9 mouse cellular contexts compared by ENCODE assay signal in genomic region chr1:89627650-89628049, GRCm38 (mm10).
DNase-seq lines count a peak whose midpoint lies in the region; ATAC-seq and TF ChIP-seq lines count a peak whose summit lies in the region.
"Had no signal": no experiment of that assay in that cellular context is flagged by ENCODE, and none has a peak within 500 bp of the region (broad histone marks: within the 10 kb centered on the region; RNA-seq: fewer than 3 reads in every experiment).

No protein-coding gene starts in this region.

- no peak overlapping the region for H3K4me3 ChIP-seq in forebrain, postnatal 0 days (ENCODE audit: low read depth, low read length)
- no peak overlapping the region for H3K4me3 ChIP-seq in forebrain, embryonic 14.5 days (ENCODE audit: low read depth, low read length)
- H3K4me3 ChIP-seq in lung, adult 2 months (replicated peaks; ENCODE audit: extremely low read depth, low read depth, low read length), result no peak overlapping the region
- H3K4me3 ChIP-seq in cortical plate, adult 2 months (ENCODE audit: insufficient read depth, low read length), result no peak overlapping the region
- no peak overlapping the region for H3K4me3 ChIP-seq in midbrain, embryonic 13.5 days (replicated peaks)
- H3K4me3 ChIP-seq: embryonic facial prominence, embryonic 15.5 days had no signal

- no peaks in the 10 kb centered on the region for H3K27me3 ChIP-seq in forebrain, postnatal 0 days (ENCODE audit: insufficient read depth, low read length)
- no peaks in the 10 kb centered on the region for H3K27me3 ChIP-seq in forebrain, embryonic 14.5 days (replicated peaks; ENCODE audit: control insufficient read depth, insufficient read depth, low read length)
- H3K27me3 ChIP-seq in midbrain, embryonic 13.5 days, result no peaks in the 10 kb centered on the region
- H3K27me3 ChIP-seq: embryonic facial prominence, embryonic 15.5 days had no signal

- TF ChIP-seq CTCF in forebrain, postnatal 0 days (IDR thresholded peaks at IDR 0.05; ENCODE audit: low read depth), result peak; percentile 64
- TF ChIP-seq CTCF in lung, adult 2 months (IDR thresholded peaks at IDR 0.05; ENCODE audit: insufficient read depth, low read length), result peak; percentile 42
- peak; percentile 45 for TF ChIP-seq CTCF in cortical plate, adult 2 months (IDR thresholded peaks at IDR 0.05; ENCODE audit: extremely low read depth, insufficient read depth, low read length)

- 42% methylated on average over 3 of the region's 3 CpGs for WGBS in forebrain, postnatal 0 days
- 65% methylated on average over 3 of the region's 3 CpGs for WGBS in forebrain, embryonic 14.5 days
- 55% methylated on average over 3 of the region's 3 CpGs for WGBS in lung, adult 2 months
- WGBS in midbrain, embryonic 13.5 days, result 59% methylated on average over 3 of the region's 3 CpGs

- no peak for ATAC-seq in forebrain, postnatal 0 days
- ATAC-seq in forebrain, embryonic 14.5 days, result no peak
- no peak for ATAC-seq in midbrain, embryonic 13.5 days

- H3K4me2 ChIP-seq in forebrain, postnatal 0 days (ENCODE audit: low read depth), result no peak overlapping the region
- H3K4me2 ChIP-seq in forebrain, embryonic 14.5 days (ENCODE audit: low read length), result no peak overlapping the region
- no peak overlapping the region for H3K4me2 ChIP-seq in midbrain, embryonic 13.5 days (replicated peaks)
- H3K4me2 ChIP-seq: embryonic facial prominence, embryonic 15.5 days had no signal

- H3K4me1 ChIP-seq in forebrain, postnatal 0 days (ENCODE audit: insufficient read depth), result no peaks in the 10 kb centered on the region
- H3K4me1 ChIP-seq in forebrain, embryonic 14.5 days (ENCODE audit: control insufficient read depth, insufficient read depth, low read length), result no peaks in the 10 kb centered on the region
- no peaks in the 10 kb centered on the region for H3K4me1 ChIP-seq in lung, adult 2 months (ENCODE audit: control insufficient read depth, insufficient read depth, low read length)
- H3K4me1 ChIP-seq in cortical plate, adult 2 months (ENCODE audit: control insufficient read depth, insufficient read depth, low read length), result peaks cover 5% of the 10 kb centered on the region; the same call in 1 of the 2 replicates
- peaks cover 9% of the 10 kb centered on the region; the same call in 1 of the 2 replicates for H3K4me1 ChIP-seq in midbrain, embryonic 13.5 days (replicated peaks)
- H3K4me1 ChIP-seq: embryonic facial prominence, embryonic 15.5 days had no signal

- H3K27ac ChIP-seq in forebrain, postnatal 0 days (ENCODE audit: low read depth, low read length), result no peak overlapping the region
- H3K27ac ChIP-seq in forebrain, embryonic 14.5 days (ENCODE audit: low read depth, low read length), result no peak overlapping the region
- H3K27ac ChIP-seq in cortical plate, adult 2 months (ENCODE audit: insufficient read depth, low read length), result no peak overlapping the region
- H3K27ac ChIP-seq in midbrain, embryonic 13.5 days, result peak overlapping the region; percentile 51
- H3K27ac ChIP-seq: embryonic facial prominence, embryonic 15.5 days had no signal

- DNase-seq in forebrain, postnatal 0 days, result no peak
- no peak for DNase-seq in forebrain, embryonic 14.5 days (ENCODE audit: low spot score)
- DNase-seq in lung, adult 2 months, result peak; percentile 32
- DNase-seq in lung, adult 18-20 months, result no peak
- no peak for DNase-seq in T-cell, adult 2 months (ENCODE audit: low spot score)
- no peak for DNase-seq in ovary, postnatal 14 days (ENCODE audit: low spot score)

- H3K36me3 ChIP-seq in forebrain, postnatal 0 days (ENCODE audit: insufficient read depth), result peaks cover 17% of the 10 kb centered on the region; the same call in 1 of the 2 replicates
- H3K36me3 ChIP-seq in forebrain, embryonic 14.5 days (ENCODE audit: control insufficient read depth, insufficient read depth, low read length), result peaks cover 19% of the 10 kb centered on the region
- peaks cover 47% of the 10 kb centered on the region for H3K36me3 ChIP-seq in midbrain, embryonic 13.5 days

- H3K9me3 ChIP-seq in forebrain, postnatal 0 days (ENCODE audit: low read length), result no peaks in the 10 kb centered on the region
- H3K9me3 ChIP-seq in forebrain, embryonic 14.5 days (replicated peaks; ENCODE audit: control insufficient read depth, low read length), result no peaks in the 10 kb centered on the region
- no peaks in the 10 kb centered on the region for H3K9me3 ChIP-seq in midbrain, embryonic 13.5 days
- H3K9me3 ChIP-seq: embryonic facial prominence, embryonic 15.5 days had no signal

- no peak for TF ChIP-seq POLR2A in lung, adult 2 months (IDR thresholded peaks at IDR 0.05; ENCODE audit: borderline replicate concordance, extremely low read depth, low read depth, low read length)
- TF ChIP-seq POLR2A in cortical plate, adult 2 months (IDR thresholded peaks at IDR 0.05; ENCODE audit: extremely low read depth, insufficient read depth, low read length), result no peak

- H3K9ac ChIP-seq in forebrain, postnatal 0 days, result no peak overlapping the region
- no peak overlapping the region for H3K9ac ChIP-seq in forebrain, embryonic 14.5 days (ENCODE audit: low read length)
- H3K9ac ChIP-seq in midbrain, embryonic 13.5 days (replicated peaks), result no peak overlapping the region
- H3K9ac ChIP-seq: embryonic facial prominence, embryonic 15.5 days had no signal
